Comparison of ENCODE assay signal across 17 mouse cellular contexts in the genomic region with DNA sequence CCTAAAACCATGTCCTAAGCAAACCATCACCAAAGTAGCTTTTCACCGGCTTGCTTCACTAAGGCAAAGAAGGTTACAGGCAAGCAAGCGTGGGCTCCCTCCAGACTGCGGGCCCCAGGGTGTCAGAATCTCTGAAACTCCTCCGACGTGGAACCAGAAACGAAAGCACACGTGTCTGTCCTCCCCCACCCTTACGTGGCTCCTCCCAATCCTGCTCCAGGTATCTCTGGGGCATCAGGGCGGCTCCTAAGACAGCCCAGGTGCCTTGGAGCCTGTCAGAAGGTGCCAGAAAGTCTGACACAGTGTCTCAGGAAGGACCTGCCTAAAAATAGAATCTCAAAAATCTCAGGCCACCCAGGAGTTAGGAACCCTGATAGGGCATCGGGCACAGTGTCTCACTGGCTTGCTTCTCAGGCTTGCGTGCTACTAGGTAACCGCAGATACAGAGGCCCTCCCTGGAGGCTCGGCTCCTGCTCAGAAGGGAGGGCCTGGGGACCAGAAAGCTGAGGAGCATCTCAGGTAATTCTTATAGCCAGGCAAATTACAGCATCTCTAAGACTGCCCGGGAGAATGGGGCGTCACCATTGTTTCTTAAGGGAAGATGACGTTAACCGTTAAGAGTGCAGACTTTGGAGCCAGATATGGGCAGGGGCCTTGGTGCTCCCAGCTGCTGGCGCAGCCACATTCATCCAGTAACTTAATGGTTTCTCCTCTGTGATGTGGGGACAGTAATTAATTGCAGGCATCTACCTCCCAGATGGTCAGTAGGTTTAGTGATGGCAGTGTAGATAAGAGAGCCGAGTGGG. TPM values are rescaled to one million over a fixed set of nuclear protein-coding genes. Genes with fewer than 3 reads are reported as not detected.
DNase-seq lines count a peak whose midpoint lies in the region; ATAC-seq and TF ChIP-seq lines count a peak whose summit lies in the region.
"Had no signal": no experiment of that assay in that cellular context is flagged by ENCODE, and none has a peak within 500 bp of the region (broad histone marks: within the 10 kb centered on the region; RNA-seq: fewer than 3 reads in every experiment).

No protein-coding gene starts in this region.

- H3K4me1 ChIP-seq in heart, embryonic 11.5 days (ENCODE audit: control insufficient read depth, insufficient read depth, low read length), result peaks cover 20% of the 10 kb centered on the region; the same call in 1 of the 2 replicates
- H3K4me1 ChIP-seq in liver, embryonic 12.5 days, result peaks cover 27% of the 10 kb centered on the region
- H3K4me1 ChIP-seq in embryonic facial prominence, embryonic 13.5 days, result peaks cover 14% of the 10 kb centered on the region; the same call in 1 of the 2 replicates
- peaks cover 43% of the 10 kb centered on the region for H3K4me1 ChIP-seq in small intestine, adult 2 months (ENCODE audit: control insufficient read depth, insufficient read depth, insufficient read length, low read length)
- no peaks in the 10 kb centered on the region for H3K4me1 ChIP-seq in forebrain, embryonic 11.5 days (replicated peaks; ENCODE audit: control insufficient read depth, insufficient read depth, low read length)

- H3K36me3 ChIP-seq in heart, embryonic 11.5 days (ENCODE audit: control insufficient read depth, insufficient read depth, low read length), result no peaks in the 10 kb centered on the region
- no peaks in the 10 kb centered on the region for H3K36me3 ChIP-seq in liver, embryonic 12.5 days
- no peaks in the 10 kb centered on the region for H3K36me3 ChIP-seq in embryonic facial prominence, embryonic 13.5 days
- H3K36me3 ChIP-seq in small intestine, adult 2 months (ENCODE audit: control insufficient read depth, insufficient read depth, low read length), result no peaks in the 10 kb centered on the region
- H3K36me3 ChIP-seq in forebrain, embryonic 11.5 days (ENCODE audit: control insufficient read depth, insufficient read depth, low read length), result no peaks in the 10 kb centered on the region
- H3K36me3 ChIP-seq: forebrain, embryonic 10.5 days; limb, embryonic 15.5 days had no signal

- no peak for TF ChIP-seq CTCF in small intestine, adult 2 months (IDR thresholded peaks at IDR 0.05; ENCODE audit: extremely low read depth, insufficient read length, insufficient replicate concordance, low read depth, low read length)

- no peak for DNase-seq in heart, postnatal 36 days
- DNase-seq in liver, result no peak
- DNase-seq in forebrain, embryonic 11.5 days (ENCODE audit: low spot score), result no peak
- no peak for DNase-seq in thymus, postnatal 10 days (ENCODE audit: low spot score in 2 of 2)
- DNase-seq: adrenal gland, postnatal 14 days; cerebellum, adult 11-12 months; cerebellum, postnatal 36 days; heart, adult 2 months; lung, adult 18-20 months; right cerebral cortex, adult 18-20 months; thymus, postnatal 25 days had no signal

- no peak overlapping the region for H3K27ac ChIP-seq in heart, embryonic 11.5 days (ENCODE audit: low read depth, low read length)
- no peak overlapping the region for H3K27ac ChIP-seq in liver, embryonic 12.5 days
- H3K27ac ChIP-seq in embryonic facial prominence, embryonic 13.5 days, result no peak overlapping the region
- peak overlapping the region; percentile 98 for H3K27ac ChIP-seq in small intestine, adult 2 months (ENCODE audit: insufficient read depth, low read depth, low read length)
- H3K27ac ChIP-seq in forebrain, embryonic 11.5 days (ENCODE audit: low read depth, low read length), result no peak overlapping the region
- H3K27ac ChIP-seq: forebrain, embryonic 10.5 days; limb, embryonic 15.5 days had no signal

- no peak for TF ChIP-seq POLR2A in small intestine, adult 2 months (IDR thresholded peaks at IDR 0.05; ENCODE audit: low read depth, low read length)

- no peak for ATAC-seq in heart, embryonic 11.5 days (replicated peaks; ENCODE audit: insufficient number of reproducible peaks, low FRiP score, low TSS enrichment)
- no peak for ATAC-seq in liver, embryonic 12.5 days
- ATAC-seq in embryonic facial prominence, embryonic 13.5 days (ENCODE audit: insufficient number of reproducible peaks, insufficient read depth, low FRiP score, low TSS enrichment, low read depth), result peak; percentile 39; the same call in 1 of the 2 replicates
- no peak for ATAC-seq in forebrain, embryonic 11.5 days (replicated peaks; ENCODE audit: low FRiP score)

- H3K27me3 ChIP-seq in heart, embryonic 11.5 days (ENCODE audit: control insufficient read depth, insufficient read depth, low read length), result no peaks in the 10 kb centered on the region
- H3K27me3 ChIP-seq in liver, embryonic 12.5 days (replicated peaks), result peaks cover 21% of the 10 kb centered on the region; the same call in 1 of the 2 replicates
- no peaks in the 10 kb centered on the region for H3K27me3 ChIP-seq in embryonic facial prominence, embryonic 13.5 days
- no peaks in the 10 kb centered on the region for H3K27me3 ChIP-seq in small intestine, adult 2 months (ENCODE audit: control insufficient read depth, insufficient read depth, low read length)
- H3K27me3 ChIP-seq in forebrain, embryonic 11.5 days (ENCODE audit: control insufficient read depth, insufficient read depth, low read length), result no peaks in the 10 kb centered on the region
- H3K27me3 ChIP-seq: limb, embryonic 15.5 days had no signal

- 44% methylated on average over 19 of the region's 19 CpGs for WGBS in heart, embryonic 11.5 days (ENCODE audit: insufficient replicate concordance)
- WGBS in liver, embryonic 12.5 days (ENCODE audit: insufficient replicate concordance), result 62% methylated on average over 19 of the region's 19 CpGs
- 61% methylated on average over 19 of the region's 19 CpGs for WGBS in embryonic facial prominence, embryonic 13.5 days
- 24% methylated on average over 19 of the region's 19 CpGs for WGBS in small intestine, adult 2 months
- WGBS in forebrain, embryonic 11.5 days, result 79% methylated on average over 19 of the region's 19 CpGs

- intact Hi-C loops in heart, postnatal 36 days (cut with DNase I), result loop anchor here (5.0 kb wide), 1 partner anchor 35 kb away; the partner anchor contains the start of gene Mxi1

- no peaks in the 10 kb centered on the region for H3K9me3 ChIP-seq in heart, embryonic 11.5 days (replicated peaks; ENCODE audit: control insufficient read depth, low read length)
- H3K9me3 ChIP-seq in liver, embryonic 12.5 days (replicated peaks), result no peaks in the 10 kb centered on the region
- no peaks in the 10 kb centered on the region for H3K9me3 ChIP-seq in embryonic facial prominence, embryonic 13.5 days
- no peaks in the 10 kb centered on the region for H3K9me3 ChIP-seq in forebrain, embryonic 11.5 days (ENCODE audit: control insufficient read depth, low read length)
- H3K9me3 ChIP-seq: forebrain, embryonic 10.5 days; limb, embryonic 15.5 days had no signal

- peak overlapping the region; percentile 52 for H3K4me2 ChIP-seq in heart, embryonic 11.5 days
- H3K4me2 ChIP-seq in liver, embryonic 12.5 days, result peak overlapping the region; percentile 21; the same call in 1 of the 2 replicates
- 0 out of 2 replicates have a peak overlapping the region, but pooled peaks have one; percentile 1 for H3K4me2 ChIP-seq in embryonic facial prominence, embryonic 13.5 days
- H3K4me2 ChIP-seq in forebrain, embryonic 11.5 days (ENCODE audit: low read depth, low read length, severe bottlenecking), result no peak overlapping the region
- H3K4me2 ChIP-seq: limb, embryonic 15.5 days had no signal

- no peak overlapping the region for H3K4me3 ChIP-seq in heart, embryonic 11.5 days (ENCODE audit: low read depth, low read length)
- no peak overlapping the region for H3K4me3 ChIP-seq in liver, embryonic 12.5 days
- no peak overlapping the region for H3K4me3 ChIP-seq in embryonic facial prominence, embryonic 13.5 days
- peak overlapping the region; percentile 26; the same call in 1 of the 2 replicates for H3K4me3 ChIP-seq in small intestine, adult 2 months (ENCODE audit: low read depth, low read length)
- no peak overlapping the region for H3K4me3 ChIP-seq in forebrain, embryonic 11.5 days (ENCODE audit: low read depth, low read length)
- H3K4me3 ChIP-seq: forebrain, embryonic 10.5 days; heart, adult 2 months; limb, embryonic 15.5 days had no signal

- no peak overlapping the region for H3K9ac ChIP-seq in heart, embryonic 11.5 days (ENCODE audit: low read depth, low read length)
- H3K9ac ChIP-seq in liver, embryonic 12.5 days, result no peak overlapping the region
- H3K9ac ChIP-seq in embryonic facial prominence, embryonic 13.5 days, result no peak overlapping the region
- no peak overlapping the region for H3K9ac ChIP-seq in forebrain, embryonic 11.5 days (ENCODE audit: low read length)
- H3K9ac ChIP-seq: limb, embryonic 15.5 days had no signal

RNA-seq across cellular contexts. Expression of gene Mxi1, which starts 33.2 kb away (rescaled TPM):
- polyA plus RNA-seq in heart, embryonic 11.5 days (2014; fragmentation: Nextera tagmentation; extraction: Ambion mirVana), result 33.1 and 36.6 TPM in 2 replicates
- total RNA-seq in heart, postnatal 36 days (2021), result 10 to 100 TPM; 50.9 to 51.7 TPM
- 38.3 and 39.3 TPM in 2 replicates for polyA plus RNA-seq in liver, embryonic 12.5 days (2016; fragmentation: Nextera tagmentation; extraction: Ambion mirVana)
- 26.5 and 40.3 TPM in 2 replicates for polyA plus RNA-seq in embryonic facial prominence, embryonic 13.5 days (2015; fragmentation: Nextera tagmentation; extraction: Ambion mirVana)
- polyA plus RNA-seq in small intestine, adult 2 months (2012; rRNA removed), result 30.7 and 66.0 TPM in 2 replicates
- 49.8 TPM in 2 replicates for polyA plus RNA-seq in forebrain, embryonic 11.5 days (2014; fragmentation: Nextera tagmentation; extraction: Ambion mirVana)
